Mouse (Mus musculus) heart, embryonic 15.5 days (tissue): ENCODE data around the gene Speer4d. TPM values are rescaled to one million over a fixed set of nuclear protein-coding genes. Genes with fewer than 3 reads are reported as not detected.
A peak's percentile ranks its signal among the peaks of the same experiment; 100 is the strongest.
"Not testable (repeated sequence)": the region's sequence is repeated elsewhere in the genome, so short reads cannot be mapped to it uniquely, and the experiment has no call there.

ENCODE experiments used
- ATAC-seq: fragments of 200-750 bp; cut with Nextera tagmentation; replicated peaks from 2 replicates; pipeline ENCODE4 v1.8.0; 2017; ENCODE audit warnings: low read depth, moderate TSS enrichment; ENCODE audit not compliant: insufficient number of reproducible peaks, insufficient read depth, low FRiP score
- H3K27ac ChIP-seq: fragments of 300-500 bp; sonication (generic); 2 replicates; pipeline ENCODE4 v1.5.1; 2015; ENCODE audit warnings: mild to moderate bottlenecking, inconsistent platforms
- H3K27me3 ChIP-seq: fragments of 300-500 bp; sonication (generic); 2 replicates; pipeline ENCODE4 v1.6.1; 2015; ENCODE audit warnings: inconsistent platforms
- H3K36me3 ChIP-seq: fragments of 300-500 bp; sonication (generic); 2 replicates; pipeline ENCODE4 v1.6.1; 2015; ENCODE audit warnings: mild to moderate bottlenecking, inconsistent platforms
- H3K4me1 ChIP-seq: fragments of 300-500 bp; sonication (generic); replicated peaks from 2 replicates; pipeline ENCODE4 v1.6.1; 2015; ENCODE audit warnings: inconsistent platforms
- H3K4me2 ChIP-seq: fragments of 300-500 bp; sonication (generic); 2 replicates; pipeline ENCODE4 v1.6.1; 2015; ENCODE audit warnings: inconsistent platforms, mild to moderate bottlenecking, moderate library complexity
- H3K4me3 ChIP-seq: fragments of 300-500 bp; sonication (generic); 2 replicates; pipeline ENCODE4 v1.5.1; 2015; ENCODE audit warnings: mild to moderate bottlenecking, inconsistent platforms
- H3K9ac ChIP-seq: fragments of 300-500 bp; sonication (generic); 2 replicates; pipeline ENCODE4 v1.6.1; 2015; ENCODE audit warnings: mild to moderate bottlenecking, inconsistent platforms
- H3K9me3 ChIP-seq: fragments of 300-500 bp; sonication (generic); replicated peaks from 2 replicates; pipeline ENCODE4 v1.6.1; 2016; ENCODE audit warnings: inconsistent platforms
- WGBS: fragments of 180-500 bp; shearing (Covaris S2); methylation state at CpG from one replicate; pipeline ENCODE4 v1.1.7; 2015; ENCODE audit warnings: mixed read lengths; 5-methylcytosine and 5-hydroxymethylcytosine counted together
- polyA plus RNA-seq: library from polyadenylated mRNA; unstranded; fragments of >200 nt; fragmentation: Nextera tagmentation; extraction: Ambion mirVana; gene quantifications from 2 replicates; pipeline ENCODE4 v1.2.1, GENCODE M21; 2015

Gene Speer4d
- polyA plus RNA-seq, 1 experiment from 2014 or later: not detected

DNA sequence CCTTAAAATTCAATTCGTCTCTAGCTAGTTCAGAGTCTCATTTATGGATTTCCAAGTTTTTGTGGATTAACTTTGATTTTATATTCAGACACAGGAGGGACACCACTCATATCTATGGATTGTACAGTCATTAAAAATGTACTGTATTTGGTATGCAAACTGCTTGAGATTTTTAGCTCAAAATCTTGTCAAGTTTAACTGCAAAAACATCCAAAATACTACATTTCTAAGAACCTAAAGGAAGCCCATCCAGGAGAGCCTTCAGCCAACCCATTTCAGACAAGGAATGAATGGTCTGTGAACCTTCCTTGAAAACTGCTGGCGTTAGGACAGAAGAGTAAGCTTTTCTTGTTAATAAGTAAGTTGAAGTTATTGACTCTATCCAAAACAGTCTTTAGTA lies 15.9 kb upstream of the Speer4d start:
- H3K27ac ChIP-seq, ATAC-seq, H3K9me3 ChIP-seq, H3K4me1 ChIP-seq, H3K4me2 ChIP-seq, H3K27me3 ChIP-seq, H3K4me3 ChIP-seq, H3K36me3 ChIP-seq, H3K9ac ChIP-seq: not testable (repeated sequence)
- 53% methylated on average over 2 of the region's 2 CpGs for WGBS

DNA sequence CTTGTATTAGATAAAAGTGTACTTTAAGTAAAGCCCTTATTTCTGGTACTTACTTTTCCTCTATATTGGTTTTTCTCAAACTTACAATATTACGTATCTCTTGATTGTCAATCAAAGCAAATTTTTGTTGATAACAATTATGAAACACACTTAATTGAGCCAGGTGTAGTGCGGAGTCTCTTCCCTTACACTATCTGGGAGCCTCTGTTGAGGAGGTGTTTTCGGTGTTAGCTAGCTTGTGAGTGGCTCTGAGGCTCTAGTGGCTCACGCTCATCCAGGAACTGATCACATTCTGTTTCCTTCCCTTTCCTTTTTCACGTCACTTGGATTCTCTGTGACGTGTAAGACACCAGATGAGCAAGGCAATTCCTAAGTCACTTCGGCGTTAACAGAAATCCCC lies 15.3 kb upstream of the Speer4d start:
- WGBS: 65% methylated on average over 8 of the region's 8 CpGs
- not testable (repeated sequence) for H3K27ac ChIP-seq, ATAC-seq

DNA sequence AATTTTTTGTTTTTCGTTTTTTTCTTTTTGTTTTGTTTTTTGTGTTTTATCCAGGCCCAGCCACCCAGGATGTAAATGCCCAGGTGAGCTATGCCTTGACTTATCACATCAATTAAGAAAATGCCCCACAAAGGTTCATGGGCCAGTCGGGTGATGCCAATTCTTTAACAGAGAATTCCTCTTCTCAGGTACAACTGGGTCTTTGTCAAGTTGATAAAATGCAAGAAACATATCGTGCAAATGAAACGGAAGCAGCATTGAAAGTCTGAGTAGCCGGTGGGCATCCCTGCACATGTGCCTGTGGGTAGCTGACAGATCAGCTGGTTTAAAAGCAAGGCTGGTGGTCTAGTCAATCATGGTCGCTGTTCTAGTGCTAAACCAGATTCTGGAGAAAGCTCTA lies 12.2 kb upstream of the Speer4d start:
- not testable (repeated sequence) for H3K4me1 ChIP-seq, H3K36me3 ChIP-seq, H3K9ac ChIP-seq, H3K27ac ChIP-seq, H3K27me3 ChIP-seq, H3K4me2 ChIP-seq, H3K4me3 ChIP-seq, H3K9me3 ChIP-seq
- WGBS: 57% methylated on average over 6 of the region's 6 CpGs
- ATAC-seq: peak; percentile 56; the same call in 1 of the 2 replicates

More for the DNA sequence above, 15.3 kb upstream of the Speer4d start:
- H3K4me3 ChIP-seq, H3K4me1 ChIP-seq, H3K9me3 ChIP-seq, H3K27me3 ChIP-seq, H3K36me3 ChIP-seq, H3K4me2 ChIP-seq, H3K9ac ChIP-seq: not testable (repeated sequence)

DNA sequence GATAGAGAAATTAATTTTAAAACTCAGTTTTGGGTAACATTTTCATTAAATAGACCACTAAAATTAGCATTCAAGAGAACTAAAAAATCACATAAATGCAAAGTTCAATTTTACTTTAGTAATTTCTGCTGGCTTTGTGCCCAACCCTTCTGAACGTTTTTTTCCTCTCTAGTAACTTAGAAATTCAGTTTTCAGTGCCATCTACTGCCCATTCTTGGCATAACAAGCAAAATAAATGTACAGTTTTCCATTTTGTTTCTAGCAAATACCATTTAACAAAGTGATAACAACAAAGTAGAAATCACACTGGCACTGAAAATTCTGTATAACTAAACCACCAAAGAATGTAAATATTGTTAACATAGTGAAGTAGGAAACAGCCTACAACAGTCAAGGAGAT lies 8.2 kb upstream of the Speer4d start:
- not testable (repeated sequence) for H3K36me3 ChIP-seq, H3K27me3 ChIP-seq, H3K4me2 ChIP-seq, H3K9me3 ChIP-seq, H3K27ac ChIP-seq, H3K4me3 ChIP-seq, H3K4me1 ChIP-seq, ATAC-seq, H3K9ac ChIP-seq
- 4% methylated on average over 1 of the region's 1 CpGs for WGBS

DNA sequence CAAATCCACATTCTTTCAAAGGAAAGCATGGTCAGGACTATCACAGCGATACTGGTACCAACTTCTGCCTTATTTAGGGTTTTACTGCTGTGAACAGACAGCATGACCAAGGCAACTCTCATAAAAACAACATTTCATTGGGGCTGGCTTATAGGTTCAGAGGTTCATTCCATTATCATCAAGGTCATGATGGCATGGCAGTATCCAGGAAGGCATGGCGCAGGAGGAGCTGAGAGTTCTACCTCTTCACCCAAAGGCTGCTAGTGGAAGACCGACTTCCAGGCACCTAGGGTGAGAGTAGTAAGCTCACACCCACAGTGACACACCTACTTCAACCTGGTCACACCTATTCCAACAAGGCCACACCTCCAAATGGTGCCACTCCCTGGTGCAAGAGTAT lies 2.7 kb upstream of the Speer4d start:
- H3K4me1 ChIP-seq, H3K4me3 ChIP-seq, H3K27me3 ChIP-seq, H3K36me3 ChIP-seq, ATAC-seq, H3K9me3 ChIP-seq, H3K4me2 ChIP-seq, H3K27ac ChIP-seq, H3K9ac ChIP-seq: not testable (repeated sequence)
- WGBS: 67% methylated on average over 3 of the region's 3 CpGs

DNA sequence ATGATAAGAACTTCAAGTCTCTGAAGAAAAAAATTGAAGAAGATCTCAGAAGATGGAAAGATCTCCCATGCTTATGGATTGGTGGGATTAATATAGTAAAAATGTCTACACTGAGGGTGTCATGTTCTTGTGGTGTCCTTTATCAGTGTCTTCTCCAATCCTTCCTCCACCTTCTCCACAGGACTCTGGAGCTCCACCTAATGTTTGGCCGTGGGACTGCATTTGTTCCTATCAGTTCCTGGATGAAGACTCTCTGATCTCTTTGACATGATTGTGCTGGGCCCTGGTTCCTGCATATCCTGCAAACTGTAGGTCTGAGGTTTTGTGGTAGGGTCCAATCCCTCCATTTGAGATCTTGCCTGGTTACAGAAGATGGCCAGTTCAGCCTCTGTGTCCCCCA lies 9.3 kb downstream of the Speer4d start:
- not testable (repeated sequence) for H3K9me3 ChIP-seq, H3K4me2 ChIP-seq, H3K9ac ChIP-seq, ATAC-seq, H3K4me1 ChIP-seq, H3K27ac ChIP-seq, H3K4me3 ChIP-seq, H3K27me3 ChIP-seq, H3K36me3 ChIP-seq
- 16% methylated on average over 1 of the region's 1 CpGs for WGBS

DNA sequence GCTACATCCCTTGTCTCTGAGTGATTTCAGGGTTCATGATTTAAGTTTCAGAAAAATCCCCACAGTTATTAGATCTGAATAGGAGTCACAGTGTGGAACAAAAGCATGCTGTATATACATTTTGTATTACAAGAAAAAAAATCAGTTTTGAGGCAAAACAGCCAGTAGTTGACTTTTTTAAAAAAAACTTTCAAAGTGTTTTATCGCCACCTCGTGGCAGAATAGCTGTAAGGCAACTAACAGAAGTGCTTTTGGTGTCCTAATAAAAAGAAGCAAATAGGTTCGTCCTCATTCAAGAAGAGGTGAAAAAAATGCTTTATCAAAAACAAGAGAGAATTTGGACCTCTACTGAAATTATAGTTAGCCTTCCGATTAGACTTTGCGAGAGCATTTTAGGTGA lies 11.2 kb downstream of the Speer4d start:
- H3K4me2 ChIP-seq, H3K27ac ChIP-seq, H3K36me3 ChIP-seq, H3K4me1 ChIP-seq, ATAC-seq, H3K27me3 ChIP-seq, H3K9ac ChIP-seq, H3K9me3 ChIP-seq, H3K4me3 ChIP-seq: not testable (repeated sequence)
- WGBS: 27% methylated on average over 5 of the region's 5 CpGs

DNA sequence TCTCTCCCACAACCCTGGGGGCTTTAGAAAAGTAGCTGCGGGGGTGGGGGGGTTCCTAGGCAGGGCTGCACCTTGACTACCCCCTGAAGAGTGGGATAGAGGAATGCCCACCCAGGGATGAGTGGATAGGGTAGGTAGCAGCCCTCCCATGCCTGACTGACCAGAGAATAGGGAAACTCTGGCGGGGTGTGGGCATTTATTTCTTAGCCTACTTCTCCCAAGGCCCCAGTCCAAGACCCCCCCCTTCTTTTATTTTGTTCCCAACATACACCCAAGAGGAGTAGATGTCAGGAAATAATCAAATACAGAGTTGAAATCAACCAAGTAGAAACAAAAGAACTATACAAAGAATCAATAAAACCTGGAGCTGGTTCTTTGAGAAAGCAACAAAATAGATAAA lies 18.8 kb downstream of the Speer4d start:
- H3K27me3 ChIP-seq, H3K36me3 ChIP-seq, H3K4me3 ChIP-seq, H3K9ac ChIP-seq, H3K4me1 ChIP-seq, H3K4me2 ChIP-seq, H3K27ac ChIP-seq: not testable (repeated sequence)
- ATAC-seq: peak; percentile 64; the same call in 1 of the 2 replicates
- WGBS: 54% methylated on average over 2 of the region's 2 CpGs
- peaks cover 11% of the 10 kb centered on the region for H3K9me3 ChIP-seq

DNA sequence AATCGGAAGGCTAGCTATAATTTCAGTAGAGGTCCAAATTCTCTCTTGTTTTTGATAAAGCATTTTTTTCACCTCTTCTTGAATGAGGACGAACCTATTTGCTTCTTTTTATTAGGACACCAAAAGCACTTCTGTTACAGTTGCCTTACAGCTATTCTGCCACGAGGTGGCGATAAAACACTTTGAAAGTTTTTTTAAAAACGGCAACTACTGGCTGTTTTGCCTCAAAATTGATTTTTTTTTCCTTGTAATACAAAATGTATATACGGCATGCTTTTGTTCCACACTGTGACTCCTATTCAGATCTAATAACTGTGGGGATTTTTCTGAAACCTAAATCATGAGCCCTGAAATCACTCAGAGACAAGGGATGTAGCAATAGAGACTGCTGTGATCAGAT lies 26.8 kb downstream of the Speer4d start:
- not testable (repeated sequence) for H3K4me3 ChIP-seq, H3K9me3 ChIP-seq, H3K9ac ChIP-seq, ATAC-seq, H3K4me1 ChIP-seq, H3K27ac ChIP-seq, H3K36me3 ChIP-seq, H3K27me3 ChIP-seq, H3K4me2 ChIP-seq
- 21% methylated on average over 6 of the region's 6 CpGs for WGBS

DNA sequence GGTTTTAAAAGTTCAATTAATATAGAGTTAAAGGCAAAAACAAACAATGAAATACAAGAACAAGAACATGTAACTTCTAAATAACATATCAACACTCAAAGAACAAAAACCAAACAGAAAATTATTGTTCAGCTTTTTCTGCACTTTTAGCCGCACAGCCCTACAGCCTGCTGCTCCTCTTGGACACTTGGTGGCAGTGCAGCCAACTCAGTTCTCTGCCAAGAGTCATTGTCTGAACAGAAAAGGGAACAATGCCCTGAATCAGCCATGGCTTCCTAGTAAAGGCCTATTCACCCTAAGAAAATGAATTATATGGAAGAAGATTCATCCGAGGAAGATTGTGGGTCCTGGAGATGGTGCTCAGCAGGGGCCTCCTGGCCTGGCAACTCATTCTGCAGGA lies 33.5 kb downstream of the Speer4d start:
- not testable (repeated sequence) for H3K9ac ChIP-seq, ATAC-seq, H3K4me1 ChIP-seq, H3K4me3 ChIP-seq, H3K4me2 ChIP-seq, H3K36me3 ChIP-seq, H3K27me3 ChIP-seq, H3K9me3 ChIP-seq, H3K27ac ChIP-seq
- WGBS: 68% methylated on average over 2 of the region's 2 CpGs

DNA sequence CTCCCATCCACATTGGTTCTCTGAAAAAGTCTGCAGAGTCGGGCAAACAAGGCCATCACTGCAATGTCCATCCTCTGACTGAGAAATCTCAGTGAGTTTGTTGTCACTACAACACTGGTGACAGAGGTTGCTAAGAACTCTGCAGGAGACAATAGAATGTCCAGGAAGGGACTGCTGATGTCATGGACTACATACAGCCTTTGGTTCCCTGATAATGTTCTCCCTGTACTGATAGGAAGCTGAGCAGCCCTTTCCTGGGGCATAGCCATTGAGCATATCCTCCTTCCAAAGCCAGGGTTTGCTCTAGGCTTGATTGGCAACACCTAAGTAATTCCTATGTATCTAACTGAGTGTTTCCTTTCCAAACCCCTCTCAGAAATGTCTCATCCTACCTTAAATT lies 38.1 kb downstream of the Speer4d start, which contains the start of gene 4930572O03Rik:
4930572O03Rik (minus strand) TSS at position 101 of the 400 bp plus-strand sequence.
- not testable (repeated sequence) for H3K27me3 ChIP-seq, H3K9ac ChIP-seq, H3K36me3 ChIP-seq, H3K4me2 ChIP-seq, H3K4me3 ChIP-seq, H3K27ac ChIP-seq, ATAC-seq, H3K9me3 ChIP-seq, H3K4me1 ChIP-seq
- WGBS: 67% methylated on average over 1 of the region's 1 CpGs

DNA sequence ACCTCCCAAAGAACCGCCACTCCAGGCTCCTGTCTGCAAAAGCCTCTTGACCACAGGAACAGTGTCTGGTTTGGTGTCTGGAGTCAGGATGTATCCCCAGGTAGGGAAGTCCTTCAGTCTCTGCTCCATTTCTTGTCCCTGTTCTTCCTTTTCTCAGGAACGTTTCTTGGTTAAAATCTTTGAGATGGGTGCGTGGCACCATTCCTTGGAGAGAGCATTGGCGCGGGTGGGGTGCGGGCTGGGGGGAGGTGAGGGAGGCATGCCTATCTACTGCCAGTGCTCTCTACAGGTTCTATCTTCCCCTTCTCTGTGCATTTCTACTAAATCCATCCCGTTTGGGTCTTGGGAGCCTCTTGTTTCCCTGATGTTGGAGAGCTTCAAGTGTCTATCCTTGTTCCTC lies 45.0 kb downstream of the Speer4d start:
- H3K27me3 ChIP-seq, H3K4me2 ChIP-seq, H3K4me3 ChIP-seq, ATAC-seq, H3K9me3 ChIP-seq, H3K4me1 ChIP-seq, H3K36me3 ChIP-seq, H3K9ac ChIP-seq, H3K27ac ChIP-seq: not testable (repeated sequence)
- 63% methylated on average over 7 of the region's 7 CpGs for WGBS

DNA sequence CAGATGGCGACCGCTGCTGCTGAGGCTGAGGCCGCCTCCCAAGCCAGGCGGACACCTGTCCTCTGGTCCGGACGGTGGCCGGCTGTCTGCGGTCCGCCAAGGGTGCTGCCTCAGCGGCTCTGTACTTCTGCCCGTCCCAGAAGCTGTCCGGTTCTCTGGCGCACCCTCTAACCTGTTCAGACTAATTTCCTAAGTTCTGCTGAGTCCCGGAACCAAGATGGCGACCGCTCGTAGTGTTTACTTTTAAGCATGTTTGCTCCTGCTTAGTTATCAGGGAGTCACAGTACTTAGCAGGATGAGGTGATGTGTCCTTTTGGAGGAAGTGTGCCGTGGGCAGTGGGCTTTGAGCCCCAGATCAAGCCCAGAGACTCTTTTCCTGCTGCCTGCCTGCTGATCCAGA lies 51.9 kb downstream of the Speer4d start:
- H3K27me3 ChIP-seq, H3K36me3 ChIP-seq, H3K9me3 ChIP-seq, H3K27ac ChIP-seq, H3K4me2 ChIP-seq, H3K4me3 ChIP-seq, H3K4me1 ChIP-seq, H3K9ac ChIP-seq: not testable (repeated sequence)
- 0 out of 2 replicates have a peak, but pooled peaks have one; percentile 18 for ATAC-seq
- WGBS: 73% methylated on average over 9 of the region's 18 CpGs
